Mouse (Mus musculus) adrenal gland, postnatal 14 days (tissue): Measurements from ENCODE around the gene Gas2l2. TPM values are rescaled to one million over a fixed set of nuclear protein-coding genes. Genes with fewer than 3 reads are reported as not detected.

ENCODE experiments used
- DNase-seq: peaks from one replicate; pipeline ENCODE4 v3.0.0; 2021; ENCODE audit warnings: mixed read lengths
- total RNA-seq: library from RNA; stranded (reverse); gene quantifications from 2 replicates; pipeline ENCODE4 v1.2.3, GENCODE M21; 2021

The Gas2l2 gene
- total RNA-seq, 1 experiment from 2014 or later: not detected

GRCm38 (mm10) chr11:83394802-83395439 lies 34.3 kb downstream of the Gas2l2 start:
- DNase-seq: no peak

- DNase-seq: no peak
These were observed 36.2 kb downstream of the Gas2l2 start for GRCm38 (mm10) chr11:83393062-83393461.

DNA sequence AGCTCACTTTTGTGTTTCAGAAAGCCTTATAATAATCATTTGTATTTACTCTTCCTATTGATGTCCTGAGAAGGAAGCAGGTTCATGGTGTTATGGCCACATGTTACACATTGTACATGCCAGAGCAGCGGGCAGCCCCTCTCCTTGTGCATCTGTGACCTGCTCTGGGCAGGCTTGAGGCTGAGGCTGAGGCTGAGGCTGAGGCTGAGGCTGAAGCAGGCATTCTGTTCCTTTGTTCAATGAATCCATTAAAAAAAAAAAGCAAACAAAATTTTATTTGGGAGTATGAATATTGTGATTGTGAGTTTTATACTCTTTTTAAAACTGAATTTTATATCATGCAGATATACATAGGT lies 45.7 kb downstream of the Gas2l2 start:
- DNase-seq: no peak

DNA sequence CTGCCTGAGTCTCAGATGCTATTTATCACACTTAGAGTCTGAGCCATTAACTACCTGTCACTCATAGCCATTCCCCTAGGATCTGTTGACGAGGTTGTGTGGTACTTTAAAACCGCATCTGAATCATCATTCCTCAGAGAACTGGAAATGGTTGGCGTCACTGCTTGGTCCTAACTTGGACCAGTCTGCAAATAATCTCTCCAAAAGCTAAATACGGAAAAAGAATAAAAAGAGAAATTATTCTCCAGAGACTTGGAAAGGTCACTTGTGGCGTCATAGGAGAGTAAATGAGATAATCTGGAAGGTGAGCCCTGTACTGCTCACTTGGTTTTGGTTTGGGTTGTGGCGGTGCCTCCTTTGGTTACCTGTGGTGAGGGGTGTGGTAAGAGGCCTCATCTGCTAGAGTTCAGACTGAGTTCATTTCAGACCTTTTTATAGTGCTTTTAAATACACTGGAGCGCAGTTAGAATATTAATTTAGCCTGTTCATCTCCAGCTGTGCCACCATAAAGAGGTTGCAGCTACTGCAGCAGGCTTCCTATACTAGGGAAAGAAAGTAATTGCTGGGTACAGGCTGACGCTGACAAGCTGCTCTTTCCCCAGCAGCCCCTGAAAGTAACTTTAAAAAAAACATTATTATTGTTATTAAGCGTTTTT lies 46.3 kb downstream of the Gas2l2 start:
- no peak for DNase-seq

- no peak for DNase-seq
These were observed 49.4 kb downstream of the Gas2l2 start for GRCm38 (mm10) chr11:83379745-83380341.

Other genes with a start within 250 kb of the Gas2l2 start
- gene Slfn3, start 238.1 kb downstream of the Gas2l2 start, total RNA-seq: 3.8 and 4.2 TPM in 2 replicates
- 0.41 and 2.7 TPM in 2 replicates for gene Slfn14, start 142.7 kb downstream of the Gas2l2 start, total RNA-seq
- 86.9 and 98.4 TPM in 2 replicates for gene Ap2b1, start 130.4 kb downstream of the Gas2l2 start, total RNA-seq
- gene Pex12, start 126.9 kb downstream of the Gas2l2 start, total RNA-seq: 15.1 and 16.2 TPM in 2 replicates
- 10.2 and 10.3 TPM in 2 replicates for gene Rasl10b, start 20.3 kb downstream of the Gas2l2 start, total RNA-seq
- gene 1700020L24Rik, start 8.2 kb upstream of the Gas2l2 start, total RNA-seq: 0.37 and 0.75 TPM in 2 replicates
- gene Mmp28, start 33.6 kb upstream of the Gas2l2 start, total RNA-seq: 7.4 and 8.3 TPM in 2 replicates
- 66.3 and 72.1 TPM in 2 replicates for gene Taf15, start 43.6 kb upstream of the Gas2l2 start, total RNA-seq
- gene Heatr9, start 92.7 kb upstream of the Gas2l2 start, total RNA-seq: not detected in 2 replicates
- gene Ccl5, start 101.1 kb upstream of the Gas2l2 start, total RNA-seq: 25.5 TPM in 1 of 2 replicates, not detected in the other
- 4.5 and 10.3 TPM in 2 replicates for gene Ccl9, start 149.2 kb upstream of the Gas2l2 start, total RNA-seq
- gene Ccl6, start 163.6 kb upstream of the Gas2l2 start, total RNA-seq: 9.5 and 14.4 TPM in 2 replicates
- gene Rpl9-ps1, start 216.2 kb upstream of the Gas2l2 start, total RNA-seq: not detected in 2 replicates
- gene Ccl3, start 219.9 kb upstream of the Gas2l2 start, total RNA-seq: not detected in 2 replicates
- gene Ccl4, start 233.1 kb upstream of the Gas2l2 start, total RNA-seq: not detected in 2 replicates